Mouse (Mus musculus) thymus, adult 2 months (tissue): ENCODE data around the gene Cds2.

Source experiments
- CTCF ChIP-seq: fragments of 200-500 bp; IDR thresholded peaks from 2 replicates; pipeline ENCODE4 v1.5.1; 2012; ENCODE audit warnings: mild to moderate bottlenecking, control low read depth, low read length, moderate library complexity, borderline replicate concordance; ENCODE audit not compliant: control insufficient read depth, poor library complexity, insufficient read depth; ENCODE audit errors: extremely low read depth
- POLR2A ChIP-seq: fragments of 200-500 bp; IDR thresholded peaks from 2 replicates; pipeline ENCODE4 v1.6.1; 2012; ENCODE audit warnings: mild to moderate bottlenecking, low read length, control low read depth, moderate library complexity; ENCODE audit not compliant: control insufficient read depth, poor library complexity, insufficient read depth; ENCODE audit errors: extremely low read depth

GRCm38 (mm10) chr2:132221611-132222073 is 41.3 kb upstream of the Cds2 start:
- TF ChIP-seq CTCF (no peak), POLR2A (no peak)
